Mouse (Mus musculus) hindbrain, embryonic 14.5 days (tissue): Measurements from ENCODE around the gene Icmt. TPM values are rescaled to one million over a fixed set of nuclear protein-coding genes. Genes with fewer than 3 reads are reported as not detected.
A peak's percentile ranks its signal among the peaks of the same experiment; 100 is the strongest.

Experiments used
- ATAC-seq: fragments of 200-750 bp; cut with Nextera tagmentation; 2 replicates; pipeline ENCODE4 v1.8.0; 2017; ENCODE audit warnings: moderate number of reproducible peaks, mild to moderate bottlenecking, moderate TSS enrichment, moderate library complexity; ENCODE audit not compliant: low FRiP score
- DNase-seq: peaks from one replicate; pipeline ENCODE4 v3.0.0-alpha.2; 2015; ENCODE audit warnings: low spot score
- H3K27ac ChIP-seq: fragments of 300-500 bp; sonication (generic); 2 replicates; pipeline ENCODE4 v1.5.1; 2014; ENCODE audit warnings: mild to moderate bottlenecking, moderate library complexity
- H3K27me3 ChIP-seq: fragments of 300-500 bp; sonication (generic); 2 replicates; pipeline ENCODE4 v1.6.1; 2014; ENCODE audit warnings: mild to moderate bottlenecking, low read length, mixed read lengths; ENCODE audit not compliant: control insufficient read depth, insufficient read depth
- H3K36me3 ChIP-seq: fragments of 300-500 bp; sonication (generic); replicated peaks from 2 replicates; pipeline ENCODE4 v1.6.1; 2014; ENCODE audit not compliant: control insufficient read depth, insufficient read depth
- H3K4me1 ChIP-seq: fragments of 300-500 bp; sonication (generic); replicated peaks from 2 replicates; pipeline ENCODE4 v1.6.1; 2014; ENCODE audit warnings: antibody characterized with exemption, low read length, mixed read lengths; ENCODE audit not compliant: control insufficient read depth, insufficient read depth
- H3K4me2 ChIP-seq: fragments of 300-500 bp; sonication (generic); replicated peaks from 2 replicates; pipeline ENCODE4 v1.6.1; 2014; ENCODE audit warnings: mild to moderate bottlenecking, moderate library complexity
- H3K4me3 ChIP-seq: fragments of 300-500 bp; sonication (generic); replicated peaks from 2 replicates; pipeline ENCODE4 v1.5.1; 2014; ENCODE audit warnings: mild to moderate bottlenecking, low read length
- H3K9ac ChIP-seq: fragments of 300-500 bp; sonication (generic); 2 replicates; pipeline ENCODE4 v1.6.1; 2014
- H3K9me3 ChIP-seq: fragments of 300-500 bp; sonication (generic); 2 replicates; pipeline ENCODE4 v1.6.1; 2016; ENCODE audit warnings: low read length; ENCODE audit not compliant: control insufficient read depth
- WGBS: fragments of 180-500 bp; shearing (Covaris S2); extraction: QIAGEN DNeasy Blood & Tissue Kit; methylation state at CpG from one replicate; pipeline ENCODE4 v1.1.7; 2014; 5-methylcytosine and 5-hydroxymethylcytosine counted together
- polyA plus RNA-seq: library from polyadenylated mRNA; unstranded; fragments of >200 nt; fragmentation: Nextera tagmentation; extraction: Ambion mirVana; gene quantifications from 2 replicates; pipeline ENCODE4 v1.2.1, GENCODE M21; 2014

Gene Icmt
- polyA plus RNA-seq, 1 experiment from 2014 or later = 20.6 TPM

DNA sequence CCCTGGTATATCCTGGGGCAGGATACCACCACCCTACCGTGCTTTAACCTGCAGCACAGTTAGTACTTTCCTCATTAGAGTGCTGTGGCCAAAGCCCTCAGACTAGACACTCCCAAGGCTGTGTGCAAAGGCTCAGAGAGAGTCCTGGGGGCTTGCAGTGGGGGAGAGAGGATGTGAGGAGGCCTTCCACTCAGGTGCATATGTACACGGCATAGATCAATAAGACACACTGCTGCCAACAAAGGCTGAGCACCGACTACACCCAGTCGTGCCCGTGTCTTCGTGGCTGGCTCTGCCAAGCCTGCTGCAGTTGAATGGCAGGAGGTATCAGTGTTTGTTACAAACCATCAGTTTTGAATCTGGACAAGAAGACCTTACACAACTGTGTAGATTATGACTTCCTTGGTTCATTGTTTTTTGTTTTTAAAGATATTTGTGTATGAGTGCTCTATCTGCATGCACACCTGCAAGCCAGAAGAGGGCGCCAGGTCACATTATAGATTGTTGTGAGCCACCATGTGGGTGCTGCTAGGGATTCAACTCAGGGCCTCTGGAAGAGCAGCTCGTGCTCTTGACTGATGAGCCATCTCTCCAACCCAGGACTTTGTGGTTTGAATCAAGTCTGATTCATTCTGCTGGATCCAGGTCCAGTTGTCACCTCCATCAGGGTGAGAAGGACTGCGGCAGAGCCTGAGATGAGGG is 32.0 kb upstream of the Icmt start:
- Histone ChIP-seq H3K4me3 (no peak overlapping the region), H3K27ac (no peak overlapping the region), H3K9me3 (no peaks in the 10 kb centered on the region), H3K36me3 (peaks cover 11% of the 10 kb centered on the region), H3K4me1 (no peaks in the 10 kb centered on the region; the same call in none of the 2 replicates), H3K4me2 (no peak overlapping the region), H3K27me3 (0 out of 2 replicates have a peak, but pooled peaks cover 5% of the 10 kb centered on the region), H3K9ac (no peak overlapping the region)
- ATAC-seq (no peak), DNase-seq (no peak)
- WGBS = 93% methylated on average over 9 of the region's 9 CpGs

DNA sequence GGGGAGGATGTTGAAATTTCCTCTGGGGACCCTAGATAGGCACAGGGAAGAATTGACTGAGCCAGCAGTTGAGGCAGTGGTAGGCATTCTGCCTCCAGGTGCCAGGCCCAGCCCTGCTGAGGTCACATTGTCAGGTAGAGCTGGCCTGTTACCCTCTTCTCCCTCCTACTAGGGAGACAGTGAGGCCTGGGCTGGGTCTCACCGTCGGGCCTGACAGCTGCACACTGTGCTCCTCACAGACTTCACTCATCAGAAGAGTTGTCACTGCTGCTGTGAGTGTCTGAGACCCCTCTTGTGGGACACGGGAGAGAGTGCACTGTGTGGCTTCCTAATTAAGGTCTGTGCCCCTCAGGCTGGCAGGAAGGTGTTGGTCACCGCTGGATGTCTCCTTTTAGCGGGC is 31.2 kb upstream of the Icmt start:
- Histone ChIP-seq H3K4me2 (no peak overlapping the region), H3K27me3 (0 out of 2 replicates have a peak, but pooled peaks cover 5% of the 10 kb centered on the region), H3K9ac (no peak overlapping the region), H3K4me1 (no peaks in the 10 kb centered on the region; the same call in none of the 2 replicates), H3K9me3 (no peaks in the 10 kb centered on the region), H3K36me3 (peaks cover 10% of the 10 kb centered on the region), H3K27ac (no peak overlapping the region), H3K4me3 (no peak overlapping the region)
- DNase-seq (no peak), ATAC-seq (no peak)
- WGBS = 39% methylated on average over 5 of the region's 5 CpGs

DNA sequence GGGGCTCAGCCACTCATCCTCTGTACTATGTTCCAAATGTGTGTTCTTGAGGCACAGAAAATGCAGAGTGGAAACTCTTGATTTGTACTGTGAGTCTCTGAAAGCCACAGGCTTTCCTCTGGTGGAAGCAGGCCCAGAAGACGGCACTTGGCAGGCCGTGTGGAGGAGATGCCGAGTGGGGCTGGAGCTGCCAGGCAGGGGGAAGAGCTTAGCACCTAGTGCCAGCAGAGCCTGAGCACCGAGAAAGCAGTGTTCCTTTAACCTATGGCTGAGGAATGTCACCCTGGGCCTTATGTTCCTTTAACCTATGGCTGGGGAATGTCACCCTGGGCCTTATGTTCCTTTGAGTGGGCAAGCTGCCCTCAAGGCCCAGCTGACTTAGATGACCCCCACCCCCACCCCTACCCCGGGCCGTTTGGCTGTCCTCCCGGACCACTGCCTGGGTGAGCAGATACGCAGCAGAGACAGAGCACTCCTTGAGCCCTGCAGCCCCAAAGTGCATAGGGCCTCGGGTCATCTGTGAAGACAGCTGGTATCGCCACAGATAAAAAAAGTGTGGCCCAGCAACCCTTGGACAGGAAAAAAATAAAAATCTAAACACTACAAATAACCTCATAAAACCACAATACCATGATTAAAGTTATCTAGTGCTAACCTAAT is 30.7 kb upstream of the Icmt start:
- no peak for DNase-seq
- 53% methylated on average over 10 of the region's 10 CpGs for WGBS
- Histone ChIP-seq H3K27ac (no peak overlapping the region), H3K4me2 (no peak overlapping the region), H3K4me1 (no peaks in the 10 kb centered on the region; the same call in none of the 2 replicates), H3K9me3 (no peaks in the 10 kb centered on the region), H3K4me3 (no peak overlapping the region), H3K9ac (no peak overlapping the region), H3K36me3 (peaks cover 8% of the 10 kb centered on the region), H3K27me3 (0 out of 2 replicates have a peak, but pooled peaks cover 5% of the 10 kb centered on the region)
- no peak for ATAC-seq

DNA sequence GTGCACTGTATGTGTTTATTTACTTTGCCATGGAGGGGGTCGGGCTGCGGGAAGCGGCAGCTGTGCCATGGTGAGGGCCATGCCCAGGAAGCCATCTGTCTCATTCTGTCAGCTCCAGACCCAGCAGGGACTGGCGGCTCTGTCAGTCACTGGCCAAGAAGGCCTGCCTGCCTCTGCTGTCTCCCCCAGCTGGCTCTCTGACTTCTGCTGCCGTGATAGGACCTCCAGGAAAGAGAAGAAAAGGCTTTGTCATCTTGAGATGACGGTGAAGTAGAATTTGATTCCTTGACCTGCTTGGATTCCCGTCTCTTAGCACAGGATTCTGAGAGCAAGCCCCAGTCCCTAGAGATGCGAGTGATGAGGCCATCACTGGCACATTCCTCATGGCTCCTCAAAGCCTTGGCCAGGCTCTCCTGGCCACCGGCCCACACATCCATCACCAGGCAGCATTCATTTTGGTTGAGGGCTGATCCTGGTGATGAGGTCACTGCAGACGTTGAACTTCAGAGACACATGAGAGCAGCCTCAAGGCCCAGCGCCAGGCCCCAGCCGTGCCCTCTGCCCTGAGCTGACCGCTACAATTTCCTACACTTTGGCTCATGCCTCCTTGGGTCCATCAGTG is 29.2 kb upstream of the Icmt start:
- Histone ChIP-seq H3K36me3 (peaks cover 15% of the 10 kb centered on the region), H3K27me3 (0 out of 2 replicates have a peak, but pooled peaks cover 11% of the 10 kb centered on the region), H3K9ac (no peak overlapping the region), H3K4me2 (no peak overlapping the region), H3K9me3 (no peaks in the 10 kb centered on the region), H3K4me1 (no peaks in the 10 kb centered on the region; the same call in none of the 2 replicates), H3K4me3 (no peak overlapping the region), H3K27ac (no peak overlapping the region)
- 59% methylated on average over 13 of the region's 13 CpGs for WGBS
- 0 out of 2 replicates have a peak, but pooled peaks have one; percentile 41 for ATAC-seq
- no peak for DNase-seq

DNA sequence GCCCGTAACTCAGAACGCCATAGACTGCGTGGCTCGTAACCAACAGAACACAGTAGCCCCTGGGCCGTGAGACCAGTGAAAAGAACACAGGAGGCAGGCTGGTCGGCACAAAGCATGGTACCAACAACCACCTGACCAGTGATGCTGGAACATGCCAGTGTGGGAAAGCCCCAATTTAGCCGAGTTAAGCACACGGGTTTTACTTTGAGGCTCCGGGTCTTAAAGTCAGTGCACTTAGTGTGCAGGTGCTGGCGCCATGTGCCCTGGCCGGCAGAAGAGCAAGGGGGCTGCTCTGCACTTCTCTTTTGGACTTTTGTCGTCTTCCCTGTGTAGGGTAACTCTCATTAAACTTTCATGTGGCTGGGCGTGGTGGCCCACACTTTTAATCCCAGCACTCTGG is 27.1 kb upstream of the Icmt start:
- Histone ChIP-seq H3K9ac (no peak overlapping the region), H3K4me2 (no peak overlapping the region), H3K9me3 (no peaks in the 10 kb centered on the region), H3K27me3 (peaks cover 14% of the 10 kb centered on the region), H3K4me3 (no peak overlapping the region), H3K4me1 (peaks cover 11% of the 10 kb centered on the region), H3K27ac (no peak overlapping the region), H3K36me3 (peaks cover 15% of the 10 kb centered on the region)
- WGBS = 87% methylated on average over 13 of the region's 13 CpGs
- no peak for DNase-seq
- no peak for ATAC-seq

DNA sequence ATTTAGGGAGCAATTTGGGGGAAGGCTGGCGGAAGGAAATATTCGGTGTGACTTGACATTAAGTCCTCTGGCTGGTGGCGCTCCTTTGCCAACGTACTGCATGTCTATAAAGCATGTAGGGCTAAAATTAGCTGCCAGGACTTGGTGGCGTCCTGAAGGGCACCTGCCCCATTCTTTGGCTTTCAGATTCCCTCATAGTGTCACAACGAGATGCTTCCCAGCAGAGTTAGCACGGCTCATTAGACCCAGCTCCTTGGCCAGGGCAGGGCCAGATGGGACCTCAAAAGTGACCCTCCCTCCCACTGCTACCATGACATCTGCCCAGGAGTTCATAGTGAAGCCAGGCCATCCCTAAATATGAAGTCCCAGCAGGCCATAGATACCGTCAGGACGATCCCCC is 26.4 kb upstream of the Icmt start:
- no peak for ATAC-seq
- peaks cover 21% of the 10 kb centered on the region for H3K27me3 ChIP-seq
- no peak overlapping the region for H3K4me3 ChIP-seq

DNA sequence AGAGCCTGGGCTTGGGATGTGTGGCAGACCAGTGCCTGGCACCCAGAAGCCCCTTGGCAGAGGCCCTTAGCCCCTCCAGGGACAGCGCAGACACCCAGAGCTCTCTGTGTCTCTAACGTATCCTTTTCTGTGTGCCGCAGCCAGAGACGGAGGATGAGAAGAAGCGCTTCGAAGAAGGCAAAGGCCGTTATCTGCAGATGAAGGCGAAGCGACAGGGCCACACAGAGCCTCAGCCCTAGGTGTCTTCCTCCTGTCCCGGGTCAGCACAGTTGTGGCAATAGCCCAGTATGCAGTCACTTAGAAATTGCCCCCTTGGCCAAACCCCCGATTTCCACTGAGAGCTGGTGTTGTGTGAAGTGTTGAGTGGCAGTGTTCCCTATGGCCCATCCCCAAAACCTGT is 25.7 kb upstream of the Icmt start:
- no peak for ATAC-seq
- no peaks in the 10 kb centered on the region for H3K9me3 ChIP-seq

More for the DNA sequence above, 26.4 kb upstream of the Icmt start:
- H3K9ac ChIP-seq = no peak overlapping the region
- peaks cover 11% of the 10 kb centered on the region for H3K4me1 ChIP-seq
- H3K27ac ChIP-seq = no peak overlapping the region
- no peaks in the 10 kb centered on the region for H3K9me3 ChIP-seq
- DNase-seq = no peak
- 63% methylated on average over 9 of the region's 9 CpGs for WGBS
- peaks cover 15% of the 10 kb centered on the region for H3K36me3 ChIP-seq
- no peak overlapping the region for H3K4me2 ChIP-seq

DNA sequence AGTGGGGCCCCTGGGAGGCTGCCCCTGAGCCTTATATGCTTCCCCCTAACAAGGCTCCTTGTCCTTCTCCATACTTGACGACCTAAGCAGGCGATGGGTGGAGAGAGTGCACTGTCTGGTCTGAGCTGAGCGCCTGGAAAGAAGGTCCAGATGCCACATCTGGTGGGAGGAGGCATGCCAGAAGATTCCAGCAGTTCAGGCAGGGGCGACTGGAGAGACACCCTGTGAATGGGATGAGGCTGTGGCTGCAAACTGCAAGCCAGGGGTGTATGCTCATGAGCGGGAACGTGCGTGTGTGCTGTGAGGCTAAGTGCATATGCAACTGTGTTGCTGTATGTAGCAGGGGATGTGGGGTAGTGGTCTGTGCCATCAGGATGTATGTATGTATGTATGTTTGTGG is 25.0 kb upstream of the Icmt start:
- H3K9ac ChIP-seq = no peak overlapping the region
- peaks cover 11% of the 10 kb centered on the region for H3K4me1 ChIP-seq
- H3K4me2 ChIP-seq = no peak overlapping the region
- peaks cover 35% of the 10 kb centered on the region for H3K27me3 ChIP-seq
- H3K36me3 ChIP-seq = peaks cover 15% of the 10 kb centered on the region
- 80% methylated on average over 7 of the region's 7 CpGs for WGBS
- ATAC-seq (no peak), DNase-seq (no peak)
- no peak overlapping the region for H3K27ac ChIP-seq
- H3K9me3 ChIP-seq = no peaks in the 10 kb centered on the region
- no peak overlapping the region for H3K4me3 ChIP-seq

More for the DNA sequence above, 25.7 kb upstream of the Icmt start:
- no peak overlapping the region for H3K9ac ChIP-seq
- no peak overlapping the region for H3K27ac ChIP-seq
- H3K4me2 ChIP-seq = no peak overlapping the region
- H3K36me3 ChIP-seq = peaks cover 15% of the 10 kb centered on the region
- no peak overlapping the region for H3K4me3 ChIP-seq
- H3K4me1 ChIP-seq = peaks cover 11% of the 10 kb centered on the region
- H3K27me3 ChIP-seq = peaks cover 28% of the 10 kb centered on the region
- DNase-seq = no peak
- 89% methylated on average over 11 of the region's 11 CpGs for WGBS

DNA sequence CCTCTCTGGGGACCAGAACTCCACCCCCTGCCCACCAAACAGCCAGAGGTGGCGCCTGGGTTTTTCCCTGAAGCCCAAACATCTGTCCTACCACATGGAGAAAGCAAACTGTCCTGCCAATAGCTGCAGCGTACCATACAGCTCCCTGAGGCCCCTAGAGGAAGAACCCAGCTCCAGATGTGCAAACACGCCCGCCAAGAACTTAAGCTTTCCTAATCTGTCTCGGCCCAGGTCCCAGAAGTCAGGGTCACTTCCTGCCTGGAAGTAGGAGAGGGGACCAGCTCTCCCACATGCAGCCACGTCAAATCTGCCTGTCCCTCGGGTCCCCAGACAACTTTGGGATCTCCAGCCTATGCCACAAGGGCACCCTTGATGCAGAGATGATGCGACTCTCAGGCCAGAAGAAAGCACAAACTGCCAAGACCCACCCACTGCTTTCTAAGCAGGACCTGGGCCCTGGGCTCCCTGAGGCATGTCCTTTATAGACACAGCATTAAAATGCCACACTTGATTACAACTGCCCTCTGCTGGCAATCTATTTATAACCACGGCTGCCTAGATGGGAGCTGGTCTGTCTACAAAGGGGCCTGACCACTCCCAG is 24.5 kb upstream of the Icmt start:
- 40% methylated on average over 9 of the region's 9 CpGs for WGBS
- no peak for DNase-seq
- H3K4me2 ChIP-seq = no peak overlapping the region
- no peak for ATAC-seq
- no peaks in the 10 kb centered on the region for H3K9me3 ChIP-seq
- peaks cover 15% of the 10 kb centered on the region for H3K36me3 ChIP-seq
- H3K9ac ChIP-seq = no peak overlapping the region
- peaks cover 39% of the 10 kb centered on the region for H3K27me3 ChIP-seq
- H3K27ac ChIP-seq = 0 out of 2 replicates have a peak overlapping the region, but pooled peaks have one; percentile 78
- peaks cover 11% of the 10 kb centered on the region for H3K4me1 ChIP-seq
- H3K4me3 ChIP-seq = no peak overlapping the region
